Mouse (Mus musculus): ENCODE measurements around the gene Cbl. TPM values are rescaled to one million over a fixed set of nuclear protein-coding genes. Genes with fewer than 3 reads are reported as not detected.

Cbl gene
- polyA plus RNA-seq, 1 experiment from 2014 or later = 10.0 TPM

GRCm38 (mm10) chr9:44108269-44109055, 125.4 kb downstream of the Cbl start:
- H3K9ac ChIP-seq = 0 out of 2 replicates have a peak overlapping the region, but pooled peaks have one; percentile 9
- peaks cover 70% of the 10 kb centered on the region for H3K36me3 ChIP-seq
- no peaks in the 10 kb centered on the region for H3K9me3 ChIP-seq (replicated peaks)
- no peak overlapping the region for H3K27ac ChIP-seq
- H3K27me3 ChIP-seq (replicated peaks) = no peaks in the 10 kb centered on the region
- no peak for ATAC-seq
- peak overlapping the region; percentile 42 for H3K4me2 ChIP-seq
- 83% methylated on average over 31 of the region's 31 CpGs for WGBS (ENCODE audit: insufficient replicate concordance)
- H3K4me1 ChIP-seq = peaks cover 53% of the 10 kb centered on the region
- H3K4me3 ChIP-seq = no peak overlapping the region

- Histone ChIP-seq H3K36me3 (peaks cover 70% of the 10 kb centered on the region), H3K27me3 (replicated peaks) (no peaks in the 10 kb centered on the region), H3K9ac (no peak overlapping the region; the same call in 1 of the 2 replicates), H3K4me2 (peak overlapping the region; percentile 18; the same call in 1 of the 2 replicates), H3K4me3 (no peak overlapping the region), H3K27ac (no peak overlapping the region), H3K4me1 (peaks cover 53% of the 10 kb centered on the region), H3K9me3 (replicated peaks) (no peaks in the 10 kb centered on the region)
- no peak for ATAC-seq
- WGBS (ENCODE audit: insufficient replicate concordance) = 70% methylated on average over 25 of the region's 25 CpGs
Observed at GRCm38 (mm10) chr9:44107557-44108179, 126.2 kb downstream of the Cbl start.

GRCm38 (mm10) chr9:44107110-44107509, 126.7 kb downstream of the Cbl start, which contains the start of gene C1qtnf5:
TSS of gene C1qtnf5 (plus strand) at chr9:44107245.
- Histone ChIP-seq H3K36me3 (peaks cover 70% of the 10 kb centered on the region), H3K4me2 (peak within 1 kb of the TSS; percentile 18; the same call in 1 of the 2 replicates)

GRCm38 (mm10) chr9:44106596-44106995, 127.3 kb downstream of the Cbl start:
- no peak for ATAC-seq

More at GRCm38 (mm10) chr9:44107110-44107509, 126.7 kb downstream of the Cbl start, which contains the start of gene C1qtnf5:
- no peaks in the 10 kb centered on the region for H3K27me3 ChIP-seq (replicated peaks)
- H3K4me1 ChIP-seq = peaks cover 53% of the 10 kb centered on the region
- no peak within 1 kb of the TSS for H3K4me3 ChIP-seq
- H3K27ac ChIP-seq = no peak within 1 kb of the TSS; the same call in 1 of the 2 replicates
- ATAC-seq = no peak
- H3K9me3 ChIP-seq (replicated peaks) = no peaks in the 10 kb centered on the region
- no peak within 1 kb of the TSS; the same call in 1 of the 2 replicates for H3K9ac ChIP-seq
- WGBS (ENCODE audit: insufficient replicate concordance) = 78% methylated on average over 8 of the region's 8 CpGs

GRCm38 (mm10) chr9:44106182-44106581, 127.7 kb downstream of the Cbl start:
- Histone ChIP-seq H3K4me1 (peaks cover 48% of the 10 kb centered on the region), H3K27ac (no peak overlapping the region; the same call in 1 of the 2 replicates), H3K4me2 (no peak overlapping the region), H3K36me3 (peaks cover 67% of the 10 kb centered on the region), H3K27me3 (replicated peaks) (no peaks in the 10 kb centered on the region), H3K4me3 (no peak overlapping the region), H3K9me3 (replicated peaks) (no peaks in the 10 kb centered on the region), H3K9ac (no peak overlapping the region)
- no peak for ATAC-seq
- 94% methylated on average over 7 of the region's 7 CpGs for WGBS (ENCODE audit: insufficient replicate concordance)

More at GRCm38 (mm10) chr9:44106596-44106995, 127.3 kb downstream of the Cbl start:
- no peak overlapping the region for H3K4me3 ChIP-seq
- H3K27ac ChIP-seq = no peak overlapping the region; the same call in 1 of the 2 replicates
- WGBS (ENCODE audit: insufficient replicate concordance) = 93% methylated on average over 4 of the region's 4 CpGs
- no peaks in the 10 kb centered on the region for H3K27me3 ChIP-seq (replicated peaks)
- H3K4me1 ChIP-seq = peaks cover 48% of the 10 kb centered on the region
- no peak overlapping the region for H3K9ac ChIP-seq
- no peaks in the 10 kb centered on the region for H3K9me3 ChIP-seq (replicated peaks)
- no peak overlapping the region for H3K4me2 ChIP-seq
- H3K36me3 ChIP-seq = peaks cover 68% of the 10 kb centered on the region

GRCm38 (mm10) chr9:44105781-44106180, 128.1 kb downstream of the Cbl start:
- ATAC-seq = no peak

GRCm38 (mm10) chr9:44104881-44105280, 129.0 kb downstream of the Cbl start:
- peaks cover 37% of the 10 kb centered on the region for H3K4me1 ChIP-seq
- 79% methylated on average over 7 of the region's 7 CpGs for whole genome bisulfite sequencing (ENCODE audit: insufficient replicate concordance)
- no peaks in the 10 kb centered on the region for H3K27me3 ChIP-seq (replicated peaks)
- ATAC-seq = no peak
- no peak overlapping the region for H3K4me2 ChIP-seq
- no peak overlapping the region for H3K4me3 ChIP-seq
- peaks cover 55% of the 10 kb centered on the region for H3K36me3 ChIP-seq
- no peaks in the 10 kb centered on the region for H3K9me3 ChIP-seq (replicated peaks)
- no peak overlapping the region for H3K27ac ChIP-seq
- H3K9ac ChIP-seq = no peak overlapping the region

More at GRCm38 (mm10) chr9:44105781-44106180, 128.1 kb downstream of the Cbl start:
- Histone ChIP-seq H3K9ac (no peak overlapping the region), H3K27ac (no peak overlapping the region), H3K4me1 (peaks cover 46% of the 10 kb centered on the region), H3K27me3 (replicated peaks) (no peaks in the 10 kb centered on the region), H3K36me3 (peaks cover 64% of the 10 kb centered on the region), H3K9me3 (replicated peaks) (no peaks in the 10 kb centered on the region), H3K4me3 (no peak overlapping the region), H3K4me2 (no peak overlapping the region)
- WGBS (ENCODE audit: insufficient replicate concordance) = 85% methylated on average over 10 of the region's 10 CpGs

- H3K27ac ChIP-seq = no peak within 1 kb of the TSS
- peaks cover 24% of the 10 kb centered on the region for H3K36me3 ChIP-seq
- H3K9ac ChIP-seq = no peak within 1 kb of the TSS
- H3K4me1 ChIP-seq = peaks cover 4% of the 10 kb centered on the region; the same call in 1 of the 2 replicates
- H3K4me2 ChIP-seq = no peak within 1 kb of the TSS
- no peaks in the 10 kb centered on the region for H3K27me3 ChIP-seq (replicated peaks)
- 80% methylated on average over 9 of the region's 9 CpGs for WGBS (ENCODE audit: insufficient replicate concordance)
- no peaks in the 10 kb centered on the region for H3K9me3 ChIP-seq (replicated peaks)
- no peak within 1 kb of the TSS for H3K4me3 ChIP-seq
- no peak for ATAC-seq
Observed at GRCm38 (mm10) chr9:44101490-44101889, 132.4 kb downstream of the Cbl start, which contains the start of gene Mfrp. TSS of gene Mfrp (plus strand) at chr9:44101729.

GRCm38 (mm10) chr9:44096536-44096935, 137.3 kb downstream of the Cbl start:
- no peak overlapping the region for H3K9ac ChIP-seq
- no peaks in the 10 kb centered on the region for H3K27me3 ChIP-seq (replicated peaks)
- no peak overlapping the region for H3K4me3 ChIP-seq
- H3K36me3 ChIP-seq = 0 out of 2 replicates have a peak, but pooled peaks cover 5% of the 10 kb centered on the region
- no peak overlapping the region for H3K27ac ChIP-seq
- peaks cover 4% of the 10 kb centered on the region; the same call in 1 of the 2 replicates for H3K4me1 ChIP-seq
- 65% methylated on average over 9 of the region's 9 CpGs for WGBS (ENCODE audit: insufficient replicate concordance)
- H3K9me3 ChIP-seq (replicated peaks) = no peaks in the 10 kb centered on the region
- no peak overlapping the region for H3K4me2 ChIP-seq
- no peak for ATAC-seq

- Histone ChIP-seq H3K27ac (no peak overlapping the region), H3K9ac (no peak overlapping the region), H3K4me1 (peaks cover 4% of the 10 kb centered on the region; the same call in 1 of the 2 replicates), H3K4me2 (no peak overlapping the region), H3K36me3 (0 out of 2 replicates have a peak, but pooled peaks cover 5% of the 10 kb centered on the region), H3K9me3 (replicated peaks) (no peaks in the 10 kb centered on the region), H3K4me3 (no peak overlapping the region), H3K27me3 (replicated peaks) (no peaks in the 10 kb centered on the region)
- WGBS (ENCODE audit: insufficient replicate concordance) = 83% methylated on average over 9 of the region's 9 CpGs
- no peak for ATAC-seq
Observed at GRCm38 (mm10) chr9:44095781-44096180, 138.1 kb downstream of the Cbl start.

- Histone ChIP-seq H3K9ac (no peak overlapping the region), H3K36me3 (0 out of 2 replicates have a peak, but pooled peaks cover 5% of the 10 kb centered on the region), H3K4me1 (peaks cover 9% of the 10 kb centered on the region; the same call in 1 of the 2 replicates), H3K27me3 (replicated peaks) (0 out of 2 replicates have a peak, but pooled peaks cover 3% of the 10 kb centered on the region), H3K9me3 (replicated peaks) (no peaks in the 10 kb centered on the region), H3K4me2 (no peak overlapping the region), H3K4me3 (no peak overlapping the region), H3K27ac (no peak overlapping the region)
- no peak for ATAC-seq
- 43% methylated on average over 3 of the region's 3 CpGs for WGBS (ENCODE audit: insufficient replicate concordance)
Observed at GRCm38 (mm10) chr9:44094737-44095136, 139.1 kb downstream of the Cbl start.

Measured in liver, embryonic 12.5 days (tissue).